Mouse (Mus musculus): Measurements from ENCODE around the gene Rae1. TPM values are rescaled to one million over a fixed set of nuclear protein-coding genes. Genes with fewer than 3 reads are reported as not detected.

Gene Rae1
- polyA plus RNA-seq, 1 experiment from 2014 or later = 110 TPM

DNA sequence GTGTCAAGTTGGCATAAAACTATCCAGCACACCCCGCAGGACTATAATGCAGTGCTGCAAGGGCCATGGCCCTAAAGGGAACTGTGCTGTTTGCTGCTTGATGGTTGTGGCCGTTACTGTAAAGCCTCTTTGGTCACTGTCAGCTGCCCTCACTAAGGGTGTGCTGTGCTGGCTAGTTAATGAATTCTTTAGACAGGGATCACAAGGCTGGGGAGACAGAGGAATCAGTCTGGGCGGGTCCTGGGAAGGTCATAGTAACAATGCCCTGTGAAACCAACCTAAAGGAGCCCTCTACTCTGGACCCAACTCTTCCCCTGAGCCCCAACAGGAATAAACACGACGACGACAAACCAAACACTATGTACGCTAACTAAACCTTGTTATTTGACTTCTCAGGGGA is 1.4 kb upstream of the Rae1 start:
- WGBS = 71% methylated on average over 7 of the region's 7 CpGs
- H3K9me3 ChIP-seq = no peaks in the 10 kb centered on the region

DNA sequence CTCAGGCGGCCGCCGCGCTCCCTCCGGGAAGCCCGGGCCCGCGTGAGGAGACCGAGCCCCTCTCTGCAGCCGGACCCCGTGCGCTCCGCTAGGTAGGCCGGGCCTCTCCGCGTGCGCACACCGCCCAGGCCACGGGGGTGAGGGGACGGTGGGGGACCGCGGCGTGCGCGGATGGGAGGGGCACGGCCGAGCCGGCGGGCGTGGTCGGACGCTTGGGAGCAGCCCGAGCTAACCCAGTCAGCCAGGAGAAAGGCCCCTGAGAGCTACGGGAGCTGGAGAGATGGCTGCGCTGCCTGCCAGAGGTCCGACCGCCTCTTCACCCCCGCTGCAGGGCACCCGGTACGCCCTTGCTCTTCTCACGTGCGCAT is 352 bp downstream of the Rae1 start:
- H3K9me3 ChIP-seq = no peaks in the 10 kb centered on the region
- peak overlapping the region; percentile 92 for H3K9ac ChIP-seq
- under 1% methylated on average over 41 of the region's 42 CpGs for WGBS
- H3K27ac ChIP-seq = peak overlapping the region; percentile 90
- H3K27me3 ChIP-seq (replicated peaks) = no peaks in the 10 kb centered on the region
- peaks cover 27% of the 10 kb centered on the region for H3K36me3 ChIP-seq
- ATAC-seq (ENCODE audit: insufficient read depth, low FRiP score, low read depth) = peak; percentile 93
- H3K4me2 ChIP-seq = peak overlapping the region; percentile 84
- H3K4me1 ChIP-seq = peaks cover 8% of the 10 kb centered on the region
- peak overlapping the region; percentile 95 for H3K4me3 ChIP-seq (replicated peaks)

More for the DNA sequence above, 1.4 kb upstream of the Rae1 start:
- Histone ChIP-seq H3K4me3 (replicated peaks) (no peak overlapping the region), H3K27me3 (replicated peaks) (no peaks in the 10 kb centered on the region), H3K9ac (no peak overlapping the region), H3K4me2 (no peak overlapping the region), H3K36me3 (peaks cover 9% of the 10 kb centered on the region), H3K27ac (no peak overlapping the region), H3K4me1 (peaks cover 8% of the 10 kb centered on the region)
- no peak for ATAC-seq (ENCODE audit: insufficient read depth, low FRiP score, low read depth)

DNA sequence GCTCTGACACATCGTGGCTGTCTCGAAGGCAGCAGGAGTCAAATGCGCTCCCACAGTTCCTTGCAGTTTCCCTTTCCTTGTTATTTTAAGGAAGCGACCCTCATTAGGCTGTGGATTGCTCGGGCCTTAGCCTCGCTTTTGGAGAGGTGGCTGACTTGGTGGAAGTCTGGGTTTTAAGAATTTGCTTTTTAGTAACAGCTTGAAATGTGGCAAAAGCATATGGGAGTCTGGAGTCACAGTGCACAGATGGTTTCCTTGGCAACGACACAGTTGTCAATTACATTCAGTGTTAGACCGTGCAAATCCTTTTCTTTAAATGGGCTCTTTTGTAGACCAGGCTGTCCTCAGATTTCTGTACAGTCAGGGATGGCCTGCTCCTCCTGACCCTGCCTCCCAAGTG is 1.0 kb downstream of the Rae1 start:
- H3K4me2 ChIP-seq = peak overlapping the region; percentile 84
- H3K9ac ChIP-seq = peak overlapping the region; percentile 92; the same call in 1 of the 2 replicates
- peak overlapping the region; percentile 95 for H3K4me3 ChIP-seq (replicated peaks)
- no peak for ATAC-seq (ENCODE audit: insufficient read depth, low FRiP score, low read depth)
- no peaks in the 10 kb centered on the region for H3K27me3 ChIP-seq (replicated peaks)
- 16% methylated on average over 8 of the region's 8 CpGs for WGBS
- no peaks in the 10 kb centered on the region for H3K9me3 ChIP-seq
- H3K36me3 ChIP-seq = peaks cover 30% of the 10 kb centered on the region
- H3K27ac ChIP-seq = peak overlapping the region; percentile 90; the same call in 1 of the 2 replicates
- H3K4me1 ChIP-seq = peaks cover 8% of the 10 kb centered on the region

DNA sequence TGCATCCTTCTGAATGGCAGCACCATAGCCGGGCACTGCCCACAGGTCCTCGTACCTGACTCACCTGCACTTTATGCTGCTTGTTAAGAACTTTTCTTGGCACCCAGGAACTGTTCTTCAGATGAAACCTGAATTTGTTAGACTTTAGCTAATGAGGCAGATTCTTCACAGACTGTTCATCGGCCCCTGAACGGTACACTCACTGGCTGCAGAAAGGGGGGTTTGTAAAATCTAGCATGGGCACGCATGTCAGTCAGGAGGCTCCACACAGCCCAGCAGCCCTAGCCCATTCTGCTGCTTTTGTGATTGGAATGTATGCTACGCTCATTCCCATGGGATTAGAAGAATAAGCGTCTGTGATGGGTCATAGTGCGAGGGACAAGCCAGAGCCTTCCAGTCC is 3.8 kb downstream of the Rae1 start:
- Histone ChIP-seq H3K9ac (no peak overlapping the region), H3K4me3 (replicated peaks) (no peak overlapping the region), H3K36me3 (peaks cover 53% of the 10 kb centered on the region), H3K27ac (no peak overlapping the region), H3K9me3 (no peaks in the 10 kb centered on the region), H3K4me1 (peaks cover 8% of the 10 kb centered on the region), H3K4me2 (no peak overlapping the region), H3K27me3 (replicated peaks) (no peaks in the 10 kb centered on the region)
- no peak for ATAC-seq (ENCODE audit: insufficient read depth, low FRiP score, low read depth)
- WGBS = 95% methylated on average over 8 of the region's 8 CpGs

DNA sequence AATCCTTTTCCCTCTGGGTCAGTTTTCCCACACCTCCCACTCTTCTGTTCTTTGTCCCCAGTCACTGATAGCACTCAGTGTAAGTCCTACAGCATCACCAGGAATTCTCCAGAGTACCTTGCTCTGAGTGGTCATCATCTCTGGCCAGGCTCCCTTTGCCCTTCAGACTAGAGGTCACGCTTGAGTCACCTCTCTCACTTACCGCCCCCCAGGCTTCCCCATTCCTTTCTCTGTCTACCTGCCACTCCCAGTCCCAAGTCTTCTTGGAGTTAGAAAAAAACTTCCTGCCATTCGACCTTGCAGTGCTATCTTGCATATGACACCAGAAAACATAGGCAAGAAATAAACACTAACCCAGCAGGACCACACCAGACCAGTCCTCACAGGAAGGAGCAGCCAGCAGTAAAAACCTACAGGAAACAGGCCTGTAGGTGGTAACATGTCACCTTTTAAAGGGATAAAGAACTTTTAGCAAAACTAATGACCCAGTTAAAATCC is 10.4 kb downstream of the Rae1 start:
- Histone ChIP-seq H3K4me2 (no peak overlapping the region), H3K9ac (no peak overlapping the region), H3K9me3 (no peaks in the 10 kb centered on the region), H3K4me1 (no peaks in the 10 kb centered on the region), H3K27ac (no peak overlapping the region), H3K27me3 (replicated peaks) (no peaks in the 10 kb centered on the region), H3K4me3 (replicated peaks) (no peak overlapping the region), H3K36me3 (peaks cover 88% of the 10 kb centered on the region)
- ATAC-seq (ENCODE audit: insufficient read depth, low FRiP score, low read depth) = no peak
- WGBS = 78% methylated on average over 3 of the region's 3 CpGs

DNA sequence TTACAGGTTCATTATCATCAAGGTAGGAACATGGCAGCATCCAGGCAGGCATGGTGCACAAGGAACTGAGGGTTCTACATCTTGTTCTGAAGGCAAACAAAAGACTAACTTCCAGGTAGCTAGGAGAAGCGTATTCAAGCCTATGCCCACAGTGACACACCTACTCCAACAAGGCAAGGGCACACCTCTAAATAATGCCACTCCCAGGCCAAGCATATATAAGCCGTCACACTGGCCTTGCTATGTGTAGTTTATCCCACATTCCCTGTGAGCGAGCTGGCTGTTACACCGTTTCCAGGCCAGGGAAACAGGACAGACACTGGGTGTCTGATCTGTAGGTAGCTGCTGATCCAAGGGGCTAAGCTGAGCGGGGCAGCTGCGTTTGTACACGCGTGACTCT is 11.5 kb downstream of the Rae1 start:
- WGBS = 89% methylated on average over 8 of the region's 8 CpGs
- ATAC-seq (ENCODE audit: insufficient read depth, low FRiP score, low read depth) = 0 out of 2 replicates have a peak, but pooled peaks have one; percentile 18

DNA sequence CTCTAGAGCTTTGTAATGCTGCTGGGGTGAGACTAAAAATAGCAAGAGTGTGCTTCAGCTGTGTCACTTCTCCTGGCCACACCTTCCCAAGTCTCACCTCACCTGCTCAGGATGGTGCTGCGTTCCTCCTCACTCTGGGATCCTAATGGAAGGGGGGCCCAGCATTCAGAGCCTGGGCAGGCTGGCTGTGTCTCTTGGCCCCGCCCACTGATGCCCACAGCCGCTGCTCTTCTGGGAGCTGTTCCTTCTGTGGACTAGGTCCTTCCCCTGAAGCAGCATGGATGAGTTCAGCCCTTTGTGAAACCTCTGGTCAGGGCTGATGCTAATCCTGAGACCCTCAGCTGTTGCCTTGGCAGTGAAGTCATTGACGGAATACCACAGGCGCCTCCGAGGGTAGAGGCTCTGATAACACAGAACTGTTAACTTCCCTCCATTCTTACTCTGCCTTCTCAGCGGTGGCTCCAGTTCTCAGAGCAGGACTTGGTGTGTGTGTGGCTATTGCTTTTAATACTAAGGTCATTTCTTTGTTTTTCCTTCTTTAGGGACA is 14.9 kb downstream of the Rae1 start:
- Histone ChIP-seq H3K4me1 (peaks cover 11% of the 10 kb centered on the region), H3K36me3 (peaks cover 55% of the 10 kb centered on the region), H3K27me3 (replicated peaks) (no peaks in the 10 kb centered on the region), H3K4me2 (no peak overlapping the region), H3K4me3 (replicated peaks) (no peak overlapping the region), H3K27ac (no peak overlapping the region), H3K9ac (no peak overlapping the region), H3K9me3 (no peaks in the 10 kb centered on the region)
- no peak for ATAC-seq (ENCODE audit: insufficient read depth, low FRiP score, low read depth)
- 71% methylated on average over 7 of the region's 7 CpGs for WGBS

More for the DNA sequence above, 11.5 kb downstream of the Rae1 start:
- peaks cover 88% of the 10 kb centered on the region for H3K36me3 ChIP-seq
- no peaks in the 10 kb centered on the region for H3K9me3 ChIP-seq
- no peak overlapping the region for H3K4me3 ChIP-seq (replicated peaks)
- no peak overlapping the region for H3K9ac ChIP-seq
- no peaks in the 10 kb centered on the region for H3K27me3 ChIP-seq (replicated peaks)
- no peak overlapping the region for H3K4me2 ChIP-seq
- H3K27ac ChIP-seq = no peak overlapping the region
- no peaks in the 10 kb centered on the region for H3K4me1 ChIP-seq

DNA sequence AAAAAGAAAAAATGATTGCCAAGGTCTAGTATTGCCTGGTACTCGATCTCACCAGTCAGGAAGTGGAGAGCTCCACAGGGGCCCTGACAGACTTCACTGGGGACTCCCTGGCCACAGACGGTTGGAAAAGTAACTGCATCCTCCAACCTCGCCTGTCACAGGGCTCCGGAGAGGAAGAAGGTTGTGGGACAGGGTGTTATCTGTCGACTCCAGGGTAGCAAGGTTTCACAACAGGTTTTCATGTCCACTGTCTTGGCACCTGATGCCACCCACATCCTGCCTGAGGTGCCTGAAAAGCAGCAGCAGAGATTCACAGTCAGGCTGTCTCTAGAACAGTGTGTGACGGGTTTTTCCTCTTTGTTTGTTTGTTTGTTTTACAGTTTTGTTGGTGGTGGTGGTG is 18.0 kb downstream of the Rae1 start:
- Histone ChIP-seq H3K4me3 (replicated peaks) (no peak overlapping the region), H3K27ac (no peak overlapping the region), H3K9me3 (no peaks in the 10 kb centered on the region), H3K9ac (no peak overlapping the region), H3K4me1 (peaks cover 20% of the 10 kb centered on the region), H3K36me3 (peaks cover 26% of the 10 kb centered on the region), H3K4me2 (no peak overlapping the region), H3K27me3 (replicated peaks) (peaks cover 4% of the 10 kb centered on the region; the same call in 1 of the 2 replicates)
- WGBS = 44% methylated on average over 6 of the region's 6 CpGs
- ATAC-seq (ENCODE audit: insufficient read depth, low FRiP score, low read depth) = no peak

DNA sequence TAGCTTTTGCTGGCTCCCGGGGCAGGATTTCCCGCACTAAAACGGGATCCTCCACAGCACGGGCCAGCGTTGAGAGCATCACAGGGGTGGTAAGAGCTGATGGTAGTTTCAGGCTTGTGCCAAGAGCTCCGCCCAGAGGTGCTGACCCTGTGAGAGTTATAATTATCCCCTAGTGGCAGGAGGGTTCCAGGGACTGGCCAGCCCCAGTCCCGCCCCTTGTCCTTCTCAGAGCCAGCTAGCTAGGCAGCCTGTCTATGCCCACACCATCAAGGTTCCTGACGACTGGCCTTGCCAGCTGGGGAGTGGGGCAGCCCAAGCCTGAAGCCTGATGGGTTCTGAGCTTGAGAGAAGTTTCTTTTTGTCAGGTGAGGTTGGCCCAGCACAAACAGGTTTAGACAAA is 18.7 kb downstream of the Rae1 start:
- H3K9ac ChIP-seq = no peak overlapping the region
- H3K4me2 ChIP-seq = peak overlapping the region; percentile 8; the same call in 1 of the 2 replicates
- H3K27me3 ChIP-seq (replicated peaks) = peaks cover 4% of the 10 kb centered on the region; the same call in 1 of the 2 replicates
- H3K27ac ChIP-seq = no peak overlapping the region
- peaks cover 27% of the 10 kb centered on the region for H3K4me1 ChIP-seq
- H3K9me3 ChIP-seq = no peaks in the 10 kb centered on the region
- 25% methylated on average over 8 of the region's 8 CpGs for WGBS
- no peak for ATAC-seq (ENCODE audit: insufficient read depth, low FRiP score, low read depth)
- H3K36me3 ChIP-seq = peaks cover 19% of the 10 kb centered on the region
- H3K4me3 ChIP-seq (replicated peaks) = no peak overlapping the region

DNA sequence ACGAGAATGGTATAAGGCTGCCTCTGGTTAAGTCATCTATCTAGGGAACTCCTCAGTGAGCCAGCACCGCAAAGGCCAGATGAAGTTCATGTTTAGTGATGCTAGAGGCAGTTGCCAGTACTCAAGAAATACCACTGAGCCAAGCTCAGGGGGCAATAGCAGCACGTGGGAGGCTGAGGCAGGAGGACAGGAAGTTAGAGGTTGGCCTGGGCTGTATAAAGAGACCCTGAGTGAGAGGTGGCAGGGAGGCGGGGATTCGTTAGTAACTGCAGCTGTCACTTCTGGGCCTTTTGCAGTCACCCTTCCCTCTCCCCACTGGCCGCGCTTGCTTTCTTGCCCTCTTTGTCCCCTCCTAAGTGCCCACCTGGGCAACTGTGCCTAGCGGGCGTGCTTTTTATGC is 19.4 kb downstream of the Rae1 start:
- H3K9ac ChIP-seq = no peak overlapping the region
- WGBS = 13% methylated on average over 9 of the region's 9 CpGs
- no peak for ATAC-seq (ENCODE audit: insufficient read depth, low FRiP score, low read depth)

DNA sequence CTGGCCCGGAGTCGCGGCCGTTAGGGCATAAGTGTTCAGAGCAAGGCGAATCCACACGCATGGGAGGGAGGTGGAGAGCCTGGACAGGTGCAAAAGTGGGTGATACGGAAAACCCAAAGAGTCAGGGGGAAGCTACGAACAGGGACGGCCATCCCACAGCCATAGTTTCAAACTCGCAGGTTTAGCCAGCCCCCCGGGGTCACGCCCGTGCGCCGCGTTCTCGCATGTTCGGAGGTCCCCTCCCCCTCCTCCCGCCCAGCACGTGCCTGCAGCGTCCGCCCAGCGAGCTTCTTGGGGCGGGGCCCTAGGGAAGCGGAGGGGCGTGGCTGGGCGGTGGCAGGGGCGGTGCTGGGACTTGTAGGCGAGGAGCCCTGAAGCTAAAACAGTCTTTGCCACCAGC is 19.9 kb downstream of the Rae1 start:
- under 1% methylated on average over 29 of the region's 29 CpGs for WGBS
- Histone ChIP-seq H3K4me3 (replicated peaks) (peak overlapping the region; percentile 37), H3K9ac (no peak overlapping the region), H3K9me3 (no peaks in the 10 kb centered on the region), H3K4me2 (peak overlapping the region; percentile 79), H3K27me3 (replicated peaks) (peaks cover 4% of the 10 kb centered on the region; the same call in 1 of the 2 replicates), H3K27ac (no peak overlapping the region), H3K36me3 (peaks cover 8% of the 10 kb centered on the region), H3K4me1 (peaks cover 38% of the 10 kb centered on the region)
- peak; percentile 84 for ATAC-seq (ENCODE audit: insufficient read depth, low FRiP score, low read depth)

More for the DNA sequence above, 19.4 kb downstream of the Rae1 start:
- Histone ChIP-seq H3K36me3 (peaks cover 12% of the 10 kb centered on the region), H3K4me1 (peaks cover 34% of the 10 kb centered on the region), H3K27me3 (replicated peaks) (peaks cover 4% of the 10 kb centered on the region; the same call in 1 of the 2 replicates), H3K4me3 (replicated peaks) (peak overlapping the region; percentile 37), H3K27ac (no peak overlapping the region), H3K9me3 (no peaks in the 10 kb centered on the region), H3K4me2 (peak overlapping the region; percentile 79)

DNA sequence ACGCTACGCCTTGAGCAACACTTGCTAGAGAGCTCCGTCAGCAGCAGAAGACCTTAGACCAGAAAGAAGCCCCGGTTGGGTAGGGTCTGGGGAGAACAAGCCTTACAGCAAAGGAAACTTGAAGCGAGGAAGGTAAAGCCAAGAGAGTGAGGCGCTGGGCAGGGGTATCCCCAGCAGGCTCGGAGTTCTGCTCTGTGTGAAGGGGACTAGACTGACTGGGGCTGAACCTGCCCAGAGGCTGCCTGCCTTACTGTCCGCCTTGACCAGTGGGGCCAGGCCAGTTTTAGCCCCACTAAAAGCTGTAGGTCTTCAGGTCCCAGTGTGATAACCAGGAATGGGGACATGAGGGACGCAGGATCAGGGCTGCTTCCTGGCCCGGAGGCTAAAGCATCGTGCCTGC is 20.5 kb downstream of the Rae1 start, which contains the start of gene Rbm38:
Rbm38 (plus strand) TSS at position 69 of the 400 bp plus-strand sequence.
- peaks cover 4% of the 10 kb centered on the region; the same call in 1 of the 2 replicates for H3K27me3 ChIP-seq (replicated peaks)
- H3K36me3 ChIP-seq = peaks cover 2% of the 10 kb centered on the region; the same call in 1 of the 2 replicates
- H3K4me1 ChIP-seq = peaks cover 45% of the 10 kb centered on the region
- no peak for ATAC-seq (ENCODE audit: insufficient read depth, low FRiP score, low read depth)
- no peaks in the 10 kb centered on the region for H3K9me3 ChIP-seq
- H3K27ac ChIP-seq = no peak within 1 kb of the TSS
- H3K9ac ChIP-seq = no peak within 1 kb of the TSS
- 43% methylated on average over 11 of the region's 11 CpGs for WGBS
- H3K4me2 ChIP-seq = peak within 1 kb of the TSS; percentile 86
- H3K4me3 ChIP-seq (replicated peaks) = peak within 1 kb of the TSS; percentile 37
